Mouse (Mus musculus): ENCODE measurements around the gene Zmym3. TPM values are rescaled to one million over a fixed set of nuclear protein-coding genes. Genes with fewer than 3 reads are reported as not detected.

Gene Zmym3
- 22.0 and 23.3 TPM in 2 replicates for polyA plus RNA-seq (2012; rRNA removed)

DNA sequence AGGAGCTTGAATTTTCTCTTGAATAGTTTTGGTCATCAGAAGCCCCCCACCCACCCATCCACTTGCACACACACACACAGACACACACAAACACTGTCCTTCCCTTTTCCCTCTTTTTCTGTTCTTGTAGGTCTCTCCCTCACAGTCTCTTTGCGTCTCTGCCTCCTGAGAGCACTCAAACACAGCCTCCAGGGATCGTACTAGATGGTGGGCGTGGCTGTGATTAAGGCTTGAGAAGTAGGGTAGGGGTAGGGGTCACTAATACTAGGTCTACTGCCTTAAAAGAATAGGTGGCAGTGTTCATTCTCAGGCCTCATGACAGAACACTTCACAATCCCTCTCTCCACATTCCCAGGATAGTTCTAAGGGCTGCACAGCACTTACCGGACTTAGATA, at the start of gene Zmym3:
TSS of gene Zmym3 (minus strand) at position 150 of the 396 bp plus-strand sequence.
- Histone ChIP-seq H3K36me3 (ENCODE audit: control insufficient read depth, insufficient read depth, low read length) (no peaks in the 10 kb centered on the region), H3K4me3 (ENCODE audit: insufficient read depth, low read depth, low read length) (peak within 1 kb of the TSS; percentile 89), H3K27ac (ENCODE audit: insufficient read depth, low read depth, low read length) (peak within 1 kb of the TSS; percentile 43; the same call in 1 of the 2 replicates), H3K4me1 (ENCODE audit: control insufficient read depth, insufficient read depth, low read length) (peaks cover 3% of the 10 kb centered on the region; the same call in 1 of the 2 replicates), H3K27me3 (replicated peaks; ENCODE audit: control insufficient read depth, insufficient read depth, low read length) (no peaks in the 10 kb centered on the region)
- peak; percentile 5 for DNase-seq
- TF ChIP-seq CTCF (conservative IDR thresholded peaks at IDR 0.05; ENCODE audit: insufficient read depth, insufficient read length, low read depth, low read length) (no peak), POLR2A (IDR thresholded peaks at IDR 0.05; ENCODE audit: low read depth, low read length) (no peak)
- 30% methylated on average over 4 of the region's 4 CpGs for WGBS

DNA sequence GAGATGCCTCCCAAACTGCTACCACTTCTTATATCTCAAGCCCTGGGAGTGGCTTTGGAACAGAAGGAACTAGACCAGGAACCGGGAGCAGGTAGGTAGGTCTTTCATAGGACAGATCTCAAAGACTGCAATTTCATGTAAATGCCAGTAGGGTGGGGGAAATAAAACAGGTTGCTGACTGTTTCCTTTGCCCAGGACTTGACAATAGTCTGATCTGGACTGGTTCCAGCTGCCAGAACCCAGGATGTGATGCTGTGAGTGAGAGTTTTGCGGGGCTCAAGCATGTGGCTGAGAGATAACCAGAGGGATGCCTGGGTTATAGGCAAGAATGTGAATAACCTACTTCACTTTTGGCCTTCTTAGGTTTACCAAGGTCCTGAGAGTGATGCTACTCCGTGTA, 30.9 kb upstream of the Zmym3 start:
- Histone ChIP-seq H3K4me3 (ENCODE audit: insufficient read depth, low read depth, low read length) (no peak overlapping the region), H3K36me3 (ENCODE audit: control insufficient read depth, insufficient read depth, low read length) (no peaks in the 10 kb centered on the region), H3K4me1 (ENCODE audit: control insufficient read depth, insufficient read depth, low read length) (peaks cover 7% of the 10 kb centered on the region; the same call in 1 of the 2 replicates), H3K27me3 (replicated peaks; ENCODE audit: control insufficient read depth, insufficient read depth, low read length) (no peaks in the 10 kb centered on the region), H3K27ac (ENCODE audit: insufficient read depth, low read depth, low read length) (no peak overlapping the region)
- 91% methylated on average over 3 of the region's 3 CpGs for WGBS
- no peak for DNase-seq
- TF ChIP-seq POLR2A (IDR thresholded peaks at IDR 0.05; ENCODE audit: low read depth, low read length) (no peak), CTCF (conservative IDR thresholded peaks at IDR 0.05; ENCODE audit: insufficient read depth, insufficient read length, low read depth, low read length) (no peak)

DNA sequence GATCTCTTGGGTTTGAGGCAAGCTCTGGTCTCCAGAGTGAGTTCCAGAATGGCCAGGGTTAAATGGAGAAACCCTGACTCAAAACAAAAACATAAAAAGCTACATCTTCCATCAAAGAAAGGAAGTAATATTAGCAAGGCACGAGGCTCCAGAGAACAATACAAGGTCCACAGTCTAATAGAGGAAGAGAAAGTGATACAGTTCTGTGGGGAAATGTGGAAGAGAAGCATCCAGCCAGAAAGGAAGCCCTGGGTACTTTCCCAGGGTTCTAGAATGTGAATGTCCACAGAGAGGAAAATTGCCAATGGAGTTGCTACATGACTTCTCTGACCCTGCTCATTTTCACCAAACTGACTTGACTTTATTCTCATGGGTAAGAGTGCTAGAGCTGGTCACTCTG, 30.5 kb upstream of the Zmym3 start:
- TF ChIP-seq CTCF (conservative IDR thresholded peaks at IDR 0.05; ENCODE audit: insufficient read depth, insufficient read length, low read depth, low read length), result no peak
- TF ChIP-seq POLR2A (IDR thresholded peaks at IDR 0.05; ENCODE audit: low read depth, low read length), result no peak
- WGBS, result 39% methylated on average over 1 of the region's 1 CpGs
- no peaks in the 10 kb centered on the region for H3K36me3 ChIP-seq (ENCODE audit: control insufficient read depth, insufficient read depth, low read length)
- H3K27me3 ChIP-seq (replicated peaks; ENCODE audit: control insufficient read depth, insufficient read depth, low read length), result no peaks in the 10 kb centered on the region
- H3K4me3 ChIP-seq (ENCODE audit: insufficient read depth, low read depth, low read length), result no peak overlapping the region
- no peak for DNase-seq
- peaks cover 7% of the 10 kb centered on the region; the same call in 1 of the 2 replicates for H3K4me1 ChIP-seq (ENCODE audit: control insufficient read depth, insufficient read depth, low read length)
- no peak overlapping the region for H3K27ac ChIP-seq (ENCODE audit: insufficient read depth, low read depth, low read length)

DNA sequence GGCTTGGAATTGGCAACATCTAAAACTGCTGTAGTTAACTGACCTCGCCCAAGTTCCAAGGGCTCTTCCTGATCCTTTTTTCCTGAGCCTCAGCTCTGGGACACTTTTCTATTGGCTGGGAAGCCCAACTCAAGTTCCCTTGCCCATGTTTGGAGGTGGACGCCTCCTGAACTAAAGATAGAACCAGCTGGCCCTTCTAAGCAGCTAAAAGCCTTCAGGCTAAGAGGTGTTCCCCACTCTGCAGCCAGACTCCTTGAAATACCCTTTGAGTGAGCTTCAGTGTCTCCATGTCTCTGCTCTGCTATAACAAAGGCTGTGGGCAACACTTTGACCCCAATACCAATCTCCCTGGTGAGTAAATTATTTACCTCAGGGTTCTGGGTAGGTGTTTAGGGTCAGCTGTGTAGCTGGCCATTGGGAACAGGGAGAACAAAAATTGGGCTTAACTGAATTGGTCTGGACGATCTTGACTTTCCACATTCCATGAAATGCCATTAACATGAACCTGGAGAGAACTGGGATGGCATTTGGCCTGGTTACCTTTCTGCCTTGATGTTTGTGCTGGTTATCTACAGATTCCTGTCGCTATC, 28.3 kb upstream of the Zmym3 start, which contains the start of gene Itgb1bp2:
TSS of gene Itgb1bp2 (plus strand) at position 203 of the 590 bp plus-strand sequence.
- no peak within 1 kb of the TSS for H3K4me3 ChIP-seq (ENCODE audit: insufficient read depth, low read depth, low read length)
- 45% methylated on average over 4 of the region's 4 CpGs for WGBS
- H3K4me1 ChIP-seq (ENCODE audit: control insufficient read depth, insufficient read depth, low read length), result peaks cover 7% of the 10 kb centered on the region; the same call in 1 of the 2 replicates
- H3K27ac ChIP-seq (ENCODE audit: insufficient read depth, low read depth, low read length), result peak within 1 kb of the TSS; percentile 56; the same call in 1 of the 2 replicates
- no peaks in the 10 kb centered on the region for H3K27me3 ChIP-seq (replicated peaks; ENCODE audit: control insufficient read depth, insufficient read depth, low read length)
- no peaks in the 10 kb centered on the region for H3K36me3 ChIP-seq (ENCODE audit: control insufficient read depth, insufficient read depth, low read length)
- TF ChIP-seq POLR2A (IDR thresholded peaks at IDR 0.05; ENCODE audit: low read depth, low read length), result no peak
- no peak for TF ChIP-seq CTCF (conservative IDR thresholded peaks at IDR 0.05; ENCODE audit: insufficient read depth, insufficient read length, low read depth, low read length)
- peak; percentile 44 for DNase-seq

DNA sequence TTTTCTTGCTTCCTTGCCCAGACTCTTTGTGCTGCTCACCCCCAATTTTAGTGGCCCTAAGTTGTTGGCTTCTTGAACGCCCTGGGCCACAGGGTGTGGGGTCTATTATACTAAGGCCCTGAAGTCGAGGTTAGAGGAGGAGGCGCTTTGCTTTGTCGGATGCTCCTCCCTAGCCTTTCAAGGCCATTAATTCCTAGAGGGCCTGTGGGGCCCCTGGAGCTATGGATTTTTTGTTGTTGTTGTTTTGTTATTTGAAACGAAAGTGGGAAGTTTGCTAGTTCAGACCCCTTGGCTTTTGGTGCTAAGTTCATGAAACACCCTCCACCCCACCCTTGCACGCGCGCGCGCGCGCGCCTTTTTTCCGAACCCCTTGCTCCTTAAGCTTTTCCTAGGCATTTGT, 9.3 kb upstream of the Zmym3 start:
- 4% methylated on average over 14 of the region's 14 CpGs for WGBS
- DNase-seq, result no peak
- no peak for TF ChIP-seq POLR2A (IDR thresholded peaks at IDR 0.05; ENCODE audit: low read depth, low read length)
- Histone ChIP-seq H3K27ac (ENCODE audit: insufficient read depth, low read depth, low read length) (peak overlapping the region; percentile 51), H3K36me3 (ENCODE audit: control insufficient read depth, insufficient read depth, low read length) (no peaks in the 10 kb centered on the region), H3K4me1 (ENCODE audit: control insufficient read depth, insufficient read depth, low read length) (no peaks in the 10 kb centered on the region), H3K4me3 (ENCODE audit: insufficient read depth, low read depth, low read length) (peak overlapping the region; percentile 65), H3K27me3 (replicated peaks; ENCODE audit: control insufficient read depth, insufficient read depth, low read length) (no peaks in the 10 kb centered on the region)

DNA sequence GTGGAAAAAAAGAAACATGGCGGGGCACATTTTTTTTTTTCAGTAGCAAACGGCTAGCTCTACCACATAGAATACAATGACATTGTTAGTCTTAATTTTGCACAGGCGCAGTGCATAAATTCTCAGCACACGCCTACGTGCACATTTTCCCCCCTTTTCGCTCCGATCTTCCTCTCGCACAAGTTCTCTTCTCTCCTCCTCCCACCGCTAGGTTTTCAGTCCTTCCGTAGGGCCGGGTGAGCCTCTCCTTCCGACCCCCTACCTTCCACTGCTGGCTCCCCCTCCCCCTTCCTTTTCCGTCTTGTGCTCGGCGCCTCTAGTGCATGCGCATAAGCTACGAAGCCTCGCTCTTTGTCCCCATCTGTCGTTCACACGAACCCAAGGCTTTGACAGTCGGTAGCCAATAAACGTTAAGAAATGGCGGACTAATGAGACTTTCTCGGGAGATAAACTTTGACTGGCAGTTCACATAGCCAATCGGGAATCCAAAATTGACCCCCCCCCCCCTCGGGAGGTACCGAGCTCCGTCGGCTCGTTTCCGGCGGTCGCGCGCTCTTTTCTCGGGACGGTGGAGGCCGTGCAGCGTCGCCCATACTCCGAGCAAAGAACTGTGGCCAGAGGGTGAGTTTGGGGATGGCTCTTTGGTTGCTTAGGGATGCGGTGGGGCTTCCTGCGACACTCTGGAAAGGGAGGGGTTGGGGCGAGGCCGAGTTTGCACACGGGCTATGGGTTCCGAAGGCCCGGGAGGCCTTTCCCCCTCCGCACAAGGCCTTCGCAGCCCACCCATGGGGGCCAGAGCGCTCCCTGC, 8.7 kb upstream of the Zmym3 start, which contains the start of gene Nono:
TSS of gene Nono (plus strand) at position 177 of the 808 bp plus-strand sequence.
- DNase-seq, result peak; percentile 95
- TF ChIP-seq CTCF (conservative IDR thresholded peaks at IDR 0.05; ENCODE audit: insufficient read depth, insufficient read length, low read depth, low read length), result no peak
- TF ChIP-seq POLR2A (IDR thresholded peaks at IDR 0.05; ENCODE audit: low read depth, low read length), result peak; percentile 69
- no peaks in the 10 kb centered on the region for H3K27me3 ChIP-seq (replicated peaks; ENCODE audit: control insufficient read depth, insufficient read depth, low read length)
- peak within 1 kb of the TSS; percentile 93 for H3K4me3 ChIP-seq (ENCODE audit: insufficient read depth, low read depth, low read length)
- under 1% methylated on average over 50 of the region's 51 CpGs for WGBS
- H3K4me1 ChIP-seq (ENCODE audit: control insufficient read depth, insufficient read depth, low read length), result no peaks in the 10 kb centered on the region
- H3K27ac ChIP-seq (ENCODE audit: insufficient read depth, low read depth, low read length), result peak within 1 kb of the TSS; percentile 100
- no peaks in the 10 kb centered on the region for H3K36me3 ChIP-seq (ENCODE audit: control insufficient read depth, insufficient read depth, low read length)

- Histone ChIP-seq H3K4me1 (ENCODE audit: control insufficient read depth, insufficient read depth, low read length) (no peaks in the 10 kb centered on the region), H3K36me3 (ENCODE audit: control insufficient read depth, insufficient read depth, low read length) (no peaks in the 10 kb centered on the region), H3K4me3 (ENCODE audit: insufficient read depth, low read depth, low read length) (peak overlapping the region; percentile 93), H3K27ac (ENCODE audit: insufficient read depth, low read depth, low read length) (peak overlapping the region; percentile 100), H3K27me3 (replicated peaks; ENCODE audit: control insufficient read depth, insufficient read depth, low read length) (no peaks in the 10 kb centered on the region)
- 3% methylated on average over 7 of the region's 7 CpGs for WGBS
- DNase-seq, result no peak
- TF ChIP-seq CTCF (conservative IDR thresholded peaks at IDR 0.05; ENCODE audit: insufficient read depth, insufficient read length, low read depth, low read length) (no peak), POLR2A (IDR thresholded peaks at IDR 0.05; ENCODE audit: low read depth, low read length) (no peak)
Measured at GRCm38 (mm10) chrX:101428785-101429141, 8.1 kb upstream of the Zmym3 start.

Data from kidney, adult 2 months (tissue).